25 mouse cellular contexts compared by ENCODE assay signal in genomic region chr16:11442534-11442933, GRCm38 (mm10).
A peak's percentile ranks its signal among the peaks of the same experiment; 100 is the strongest.
DNase-seq lines count a peak whose midpoint lies in the region; ATAC-seq and TF ChIP-seq lines count a peak whose summit lies in the region.
"Had no signal": no experiment of that assay in that cellular context is flagged by ENCODE, and none has a peak within 500 bp of the region (broad histone marks: within the 10 kb centered on the region; RNA-seq: fewer than 3 reads in every experiment).

No protein-coding gene starts in this region.

- no peaks in the 10 kb centered on the region for H3K36me3 ChIP-seq in lung, postnatal 0 days (ENCODE audit: insufficient read depth, low read length)
- H3K36me3 ChIP-seq: forebrain, embryonic 12.5 days; liver, embryonic 13.5 days had no signal

- no peak for TF ChIP-seq EP300 in lung, postnatal 0 days (IDR thresholded peaks at IDR 0.05)

- H3K9ac ChIP-seq in lung, postnatal 0 days (replicated peaks; ENCODE audit: low read depth) = no peak overlapping the region
- H3K9ac ChIP-seq: forebrain, embryonic 12.5 days; heart, embryonic 13.5 days; liver, embryonic 13.5 days; lung, embryonic 14.5 days had no signal

- H3K4me3 ChIP-seq in lung, postnatal 0 days (ENCODE audit: low read depth, low read length) = no peak overlapping the region
- H3K4me3 ChIP-seq: forebrain, embryonic 12.5 days; heart, adult 2 months; heart, embryonic 13.5 days; left cerebral cortex, adult 2 months; liver, embryonic 13.5 days; midbrain, embryonic 10.5 days had no signal

- no peak for TF ChIP-seq CTCF in lung, postnatal 0 days (IDR thresholded peaks at IDR 0.05)

- no peak overlapping the region for H3K4me2 ChIP-seq in lung, postnatal 0 days (replicated peaks; ENCODE audit: low read depth, low read length)
- H3K4me2 ChIP-seq: forebrain, embryonic 12.5 days; heart, embryonic 13.5 days; liver, embryonic 13.5 days; lung, embryonic 14.5 days had no signal

- no peak for ATAC-seq in lung, postnatal 0 days
- ATAC-seq in megakaryocyte progenitor cell, adult 5-6 weeks (replicated peaks; ENCODE audit: poor library complexity) = peak; percentile 72
- ATAC-seq: hindbrain, postnatal 0 days; intestine, embryonic 16.5 days had no signal

- no peaks in the 10 kb centered on the region for H3K9me3 ChIP-seq in lung, postnatal 0 days (ENCODE audit: low read length)
- H3K9me3 ChIP-seq: forebrain, embryonic 12.5 days; heart, embryonic 13.5 days; liver, embryonic 13.5 days; midbrain, embryonic 10.5 days had no signal

- peaks cover 11% of the 10 kb centered on the region; the same call in 1 of the 2 replicates for H3K4me1 ChIP-seq in lung, postnatal 0 days (ENCODE audit: insufficient read depth, low read depth, low read length)
- H3K4me1 ChIP-seq: forebrain, embryonic 12.5 days; liver, embryonic 13.5 days; midbrain, embryonic 10.5 days had no signal

- no peaks in the 10 kb centered on the region for H3K27me3 ChIP-seq in lung, postnatal 0 days (replicated peaks; ENCODE audit: insufficient read depth, low read length)
- H3K27me3 ChIP-seq: forebrain, embryonic 12.5 days; heart, embryonic 13.5 days; liver, embryonic 13.5 days had no signal

- DNase-seq in lung, postnatal 0 days (ENCODE audit: low spot score) = peak; percentile 27
- DNase-seq in lung, adult 18-20 months = no peak
- DNase-seq in c-Kit-positive CD71-negative TER-119-negative erythroid progenitor cells, embryonic 14.5 days (ENCODE audit: low read depth) = peak; percentile 26
- no peak for DNase-seq in retina, embryonic 14.5 days (ENCODE audit: low spot score)
- no peak for DNase-seq in embryo, embryonic 11 days
- no peak for DNase-seq in retina, postnatal 1 day
- DNase-seq: adrenal gland, postnatal 14 days; cerebellum, adult 8-10 months; gastrocnemius, postnatal 25 days; heart, adult 2 months; heart, postnatal 36 days; kidney, adult 9 months; kidney, postnatal 25 days; liver, embryonic 13.5 days; lung, embryonic 14.5 days; lung, postnatal 36 days; thymus, adult 2 months; thymus, postnatal 4 days had no signal

- H3K27ac ChIP-seq in lung, postnatal 0 days (ENCODE audit: low read length) = no peak overlapping the region
- H3K27ac ChIP-seq: forebrain, embryonic 12.5 days; heart, adult 2 months; heart, embryonic 13.5 days; hindbrain, postnatal 0 days; left cerebral cortex, adult 2 months; liver, embryonic 13.5 days; midbrain, embryonic 10.5 days had no signal

Comparison
In these comparisons a context has a peak if more than half of its experiments do, and no peak if none do; other contexts are left out.
1. DNase-seq: peak in lung, postnatal 0 days (single experiment) and c-Kit-positive CD71-negative TER-119-negative erythroid progenitor cells, embryonic 14.5 days (single experiment); none in lung, adult 18-20 months (0 of 2), retina, embryonic 14.5 days (single experiment), embryo, embryonic 11 days (single experiment) and retina, postnatal 1 day (single experiment).